Mouse (Mus musculus) kidney, embryonic 14.5 days (tissue): ENCODE results near the gene Sox13. TPM values are rescaled to one million over a fixed set of nuclear protein-coding genes. Genes with fewer than 3 reads are reported as not detected.
A peak's percentile ranks its signal among the peaks of the same experiment; 100 is the strongest.

Experiments used
- ATAC-seq: fragments of 200-750 bp; cut with Nextera tagmentation; 2 replicates; pipeline ENCODE4 v1.8.0; 2017; ENCODE audit warnings: moderate number of reproducible peaks, mild to moderate bottlenecking, moderate TSS enrichment, moderate library complexity; ENCODE audit not compliant: low FRiP score, low TSS enrichment
- H3K27ac ChIP-seq: fragments of 300-500 bp; sonication (generic); 2 replicates; pipeline ENCODE4 v1.5.1; 2014; ENCODE audit warnings: low read depth, mild to moderate bottlenecking, low read length, moderate library complexity, mixed read lengths
- H3K27me3 ChIP-seq: fragments of 300-500 bp; sonication (generic); 2 replicates; pipeline ENCODE4 v1.6.1; 2014; ENCODE audit warnings: mild to moderate bottlenecking, low read length; ENCODE audit not compliant: control insufficient read depth, insufficient read depth
- H3K36me3 ChIP-seq: fragments of 300-500 bp; sonication (generic); 2 replicates; pipeline ENCODE4 v1.6.1; 2014; ENCODE audit warnings: low read length, mixed read lengths; ENCODE audit not compliant: control insufficient read depth, insufficient read depth
- H3K4me1 ChIP-seq: fragments of 300-500 bp; sonication (generic); 2 replicates; pipeline ENCODE4 v1.6.1; 2014; ENCODE audit warnings: low read length, mixed read lengths; ENCODE audit not compliant: control insufficient read depth, insufficient read depth
- H3K4me2 ChIP-seq: fragments of 300-500 bp; sonication (generic); replicated peaks from 2 replicates; pipeline ENCODE4 v1.6.1; 2014; ENCODE audit warnings: low read depth, mild to moderate bottlenecking, low read length
- H3K4me3 ChIP-seq: fragments of 300-500 bp; sonication (generic); 2 replicates; pipeline ENCODE4 v1.5.1; 2014; ENCODE audit warnings: mild to moderate bottlenecking, low read length
- H3K9ac ChIP-seq: fragments of 300-500 bp; sonication (generic); 2 replicates; pipeline ENCODE4 v1.6.1; 2014; ENCODE audit warnings: low read depth, mild to moderate bottlenecking, low read length, moderate library complexity
- H3K9me3 ChIP-seq: fragments of 300-500 bp; sonication (generic); 2 replicates; pipeline ENCODE4 v1.6.1; 2016; ENCODE audit warnings: low read length; ENCODE audit not compliant: control insufficient read depth
- WGBS: fragments of 180-500 bp; shearing (Covaris S2); extraction: QIAGEN DNeasy Blood & Tissue Kit; methylation state at CpG from one replicate; pipeline ENCODE4 v1.1.7; 2014; 5-methylcytosine and 5-hydroxymethylcytosine counted together
- polyA plus RNA-seq: library from polyadenylated mRNA; unstranded; fragments of >200 nt; fragmentation: Nextera tagmentation; extraction: Ambion mirVana; gene quantifications from 2 replicates; pipeline ENCODE4 v1.2.1, GENCODE M21; 2014

Gene Sox13
- polyA plus RNA-seq, 1 experiment from 2014 or later = 16.2 TPM

DNA sequence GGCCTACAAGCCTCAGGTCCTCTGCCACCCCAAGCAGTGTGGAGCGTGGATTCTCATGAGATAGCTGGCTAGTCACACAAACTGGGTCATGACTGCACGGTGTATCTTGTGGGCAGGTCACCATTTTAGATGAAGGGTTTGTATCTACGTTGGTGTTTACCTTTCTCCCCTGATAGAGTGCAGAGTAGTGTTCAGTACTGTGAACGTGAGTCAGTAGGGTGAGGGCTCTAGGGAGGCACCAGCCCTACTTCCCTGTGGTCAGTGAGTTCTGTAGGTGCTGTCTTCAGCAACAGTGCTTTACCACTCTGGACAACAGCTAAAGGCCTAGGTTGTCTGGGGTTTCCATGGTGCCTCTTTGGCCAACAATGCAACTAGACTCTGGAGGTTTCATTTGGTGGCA, 20.2 kb downstream of the Sox13 start:
- Histone ChIP-seq H3K27me3 (no peaks in the 10 kb centered on the region), H3K9ac (no peak overlapping the region), H3K4me3 (no peak overlapping the region), H3K4me2 (no peak overlapping the region), H3K36me3 (no peaks in the 10 kb centered on the region), H3K9me3 (no peaks in the 10 kb centered on the region), H3K4me1 (peaks cover 15% of the 10 kb centered on the region), H3K27ac (no peak overlapping the region)
- no peak for ATAC-seq
- WGBS = 84% methylated on average over 4 of the region's 4 CpGs

DNA sequence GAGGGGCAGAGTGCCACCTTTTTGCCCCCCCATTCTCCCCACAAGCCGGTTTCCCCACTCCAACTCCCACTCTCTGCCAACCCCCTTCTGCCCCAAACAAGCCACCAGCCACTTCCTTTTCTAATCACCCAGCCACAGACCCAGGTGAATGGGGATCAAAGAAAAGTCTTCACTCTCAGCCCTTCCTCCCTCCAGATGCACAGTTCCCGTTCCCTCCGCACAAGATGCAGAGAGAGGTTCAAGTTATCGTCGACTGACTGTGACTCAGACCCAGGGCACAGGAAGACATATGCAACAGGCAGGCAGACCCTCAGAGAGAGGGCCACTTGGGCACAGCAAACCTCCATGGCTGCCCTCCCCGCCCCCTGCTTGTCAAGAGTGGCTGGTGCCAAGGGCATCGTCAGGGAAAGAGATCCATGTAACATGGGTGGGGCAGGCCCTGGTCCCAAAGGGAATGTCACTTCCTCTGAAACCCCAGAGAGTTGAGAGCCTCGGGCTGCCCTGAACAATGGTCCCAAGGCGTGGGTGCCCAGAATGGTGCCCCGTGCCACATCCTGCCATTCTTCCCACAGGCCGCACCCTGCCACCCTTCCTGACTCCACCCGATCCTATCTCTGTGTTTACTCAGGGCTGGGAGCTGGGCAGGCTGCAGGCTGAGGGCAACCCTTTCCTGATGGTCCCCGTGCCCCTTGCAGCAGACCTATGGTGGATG, 24.0 kb downstream of the Sox13 start:
- Histone ChIP-seq H3K36me3 (no peaks in the 10 kb centered on the region), H3K4me2 (no peak overlapping the region), H3K9ac (no peak overlapping the region), H3K4me3 (no peak overlapping the region), H3K27ac (no peak overlapping the region), H3K27me3 (no peaks in the 10 kb centered on the region), H3K9me3 (no peaks in the 10 kb centered on the region), H3K4me1 (peaks cover 19% of the 10 kb centered on the region)
- WGBS = 57% methylated on average over 13 of the region's 13 CpGs
- no peak for ATAC-seq

DNA sequence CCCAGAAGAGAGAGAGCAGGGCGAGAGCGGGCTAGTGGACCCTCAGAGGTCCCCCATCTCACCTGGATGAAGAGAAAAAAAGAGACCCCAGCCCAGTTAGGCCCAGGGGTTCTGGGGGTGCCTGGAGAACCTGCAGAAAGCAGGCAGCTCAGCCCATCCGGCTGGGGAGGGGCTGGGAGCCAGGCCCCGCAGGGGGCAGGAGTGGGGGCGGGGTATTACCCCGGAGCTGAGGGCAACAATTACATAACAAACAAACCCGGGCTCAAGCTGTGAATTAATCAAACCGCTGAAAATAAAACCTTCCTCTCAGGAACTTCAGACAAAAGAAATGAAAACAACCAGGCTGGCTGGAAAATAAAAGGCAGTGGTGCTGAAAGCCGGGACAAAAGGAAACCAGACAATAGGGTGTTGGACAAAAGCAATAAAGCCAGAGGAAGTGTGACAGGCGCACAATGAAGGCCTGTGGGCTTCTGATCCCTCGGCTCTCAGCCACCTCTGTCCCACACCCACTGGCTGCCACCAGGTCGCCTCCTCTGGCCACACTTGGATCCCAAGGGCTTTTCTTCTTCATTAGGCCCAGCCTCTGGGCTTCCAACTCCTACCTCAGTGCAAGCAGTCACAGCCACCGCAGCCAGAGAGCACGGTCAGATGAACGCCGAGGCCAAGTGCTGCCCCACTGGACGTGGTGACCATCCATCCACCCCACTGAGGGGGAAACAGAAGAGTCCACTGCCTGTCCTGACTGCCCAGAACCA, 26.5 kb downstream of the Sox13 start:
- Histone ChIP-seq H3K9me3 (no peaks in the 10 kb centered on the region), H3K9ac (peak overlapping the region; percentile 40), H3K4me1 (peaks cover 19% of the 10 kb centered on the region), H3K27ac (peak overlapping the region; percentile 92), H3K27me3 (no peaks in the 10 kb centered on the region), H3K4me3 (no peak overlapping the region), H3K4me2 (peak overlapping the region; percentile 24; the same call in 1 of the 2 replicates), H3K36me3 (peaks cover 3% of the 10 kb centered on the region; the same call in 1 of the 2 replicates)
- peak; percentile 79 for ATAC-seq
- 8% methylated on average over 17 of the region's 17 CpGs for WGBS

DNA sequence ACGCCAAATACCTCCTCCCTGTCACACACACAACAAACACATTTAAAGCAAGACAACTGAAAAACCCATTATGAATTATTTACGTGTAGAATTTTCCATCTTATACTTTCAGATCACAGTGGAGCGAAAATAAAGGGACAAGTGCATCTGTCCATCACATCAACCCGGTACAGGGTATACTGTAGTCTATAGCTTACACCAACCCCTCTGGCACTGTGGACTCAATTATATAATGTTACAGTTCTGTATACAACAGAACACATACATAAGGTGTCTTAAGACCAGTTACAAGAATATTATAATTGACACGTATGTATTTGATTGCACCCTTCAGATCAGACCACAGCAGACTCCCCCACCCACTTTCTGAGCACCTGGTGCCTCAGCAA, 27.1 kb downstream of the Sox13 start:
- no peak overlapping the region for H3K4me3 ChIP-seq
- peaks cover 9% of the 10 kb centered on the region; the same call in 1 of the 2 replicates for H3K36me3 ChIP-seq
- WGBS = 72% methylated on average over 5 of the region's 5 CpGs
- peak overlapping the region; percentile 40; the same call in 1 of the 2 replicates for H3K9ac ChIP-seq
- peak; percentile 38 for ATAC-seq
- peak overlapping the region; percentile 24; the same call in 1 of the 2 replicates for H3K4me2 ChIP-seq
- H3K27ac ChIP-seq = peak overlapping the region; percentile 92
- H3K4me1 ChIP-seq = peaks cover 19% of the 10 kb centered on the region
- H3K9me3 ChIP-seq = no peaks in the 10 kb centered on the region
- no peaks in the 10 kb centered on the region for H3K27me3 ChIP-seq

DNA sequence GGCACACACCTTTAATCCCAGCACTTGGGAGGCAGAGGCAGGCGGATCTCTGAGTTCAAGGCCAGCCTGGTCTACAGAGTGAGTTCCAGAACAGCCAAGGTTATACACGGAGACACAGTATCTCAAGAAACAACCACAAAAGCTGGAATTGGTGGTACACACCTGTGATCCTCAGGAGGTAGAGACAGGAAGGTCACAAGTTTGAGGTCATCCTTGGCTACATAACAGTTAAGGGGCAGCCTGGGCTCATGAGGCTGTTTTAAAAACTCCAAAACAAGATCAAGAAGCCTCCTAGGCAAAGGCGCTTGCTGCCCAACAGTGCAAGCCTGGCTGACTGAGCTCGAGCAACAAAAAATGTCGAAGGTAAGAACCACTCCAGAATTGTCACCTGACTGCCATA, 27.5 kb downstream of the Sox13 start:
- Histone ChIP-seq H3K4me1 (peaks cover 19% of the 10 kb centered on the region), H3K36me3 (peaks cover 13% of the 10 kb centered on the region), H3K27me3 (no peaks in the 10 kb centered on the region), H3K9me3 (peaks cover 1% of the 10 kb centered on the region; the same call in 1 of the 2 replicates), H3K27ac (no peak overlapping the region), H3K9ac (no peak overlapping the region), H3K4me2 (no peak overlapping the region), H3K4me3 (no peak overlapping the region)
- WGBS = 93% methylated on average over 5 of the region's 5 CpGs
- ATAC-seq = no peak

DNA sequence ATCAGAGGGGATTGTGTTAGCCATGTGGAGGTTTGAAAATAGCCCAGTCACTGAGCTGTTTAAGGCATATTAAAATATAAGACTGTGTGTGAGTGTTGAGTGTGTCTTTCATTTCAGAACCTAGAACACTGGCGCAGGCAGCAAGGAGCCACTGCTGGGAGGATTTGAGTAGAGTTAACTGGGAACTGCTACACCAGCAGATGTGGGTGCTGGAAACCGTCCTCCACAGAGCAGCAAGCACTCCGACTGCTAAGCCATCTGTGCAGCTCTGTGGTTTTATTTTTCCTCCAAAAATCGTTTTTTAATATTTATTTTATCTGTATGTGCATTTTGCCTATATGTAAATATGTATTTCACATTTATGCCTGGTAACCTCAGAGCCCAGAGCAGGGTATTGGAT, 29.5 kb downstream of the Sox13 start:
- no peak overlapping the region for H3K4me3 ChIP-seq
- no peak overlapping the region for H3K27ac ChIP-seq
- no peak for ATAC-seq
- no peak overlapping the region for H3K9ac ChIP-seq
- H3K9me3 ChIP-seq = peaks cover 6% of the 10 kb centered on the region; the same call in 1 of the 2 replicates
- peaks cover 18% of the 10 kb centered on the region for H3K4me1 ChIP-seq
- WGBS = 77% methylated on average over 4 of the region's 4 CpGs
- no peaks in the 10 kb centered on the region for H3K27me3 ChIP-seq
- H3K4me2 ChIP-seq = no peak overlapping the region
- H3K36me3 ChIP-seq = peaks cover 32% of the 10 kb centered on the region

DNA sequence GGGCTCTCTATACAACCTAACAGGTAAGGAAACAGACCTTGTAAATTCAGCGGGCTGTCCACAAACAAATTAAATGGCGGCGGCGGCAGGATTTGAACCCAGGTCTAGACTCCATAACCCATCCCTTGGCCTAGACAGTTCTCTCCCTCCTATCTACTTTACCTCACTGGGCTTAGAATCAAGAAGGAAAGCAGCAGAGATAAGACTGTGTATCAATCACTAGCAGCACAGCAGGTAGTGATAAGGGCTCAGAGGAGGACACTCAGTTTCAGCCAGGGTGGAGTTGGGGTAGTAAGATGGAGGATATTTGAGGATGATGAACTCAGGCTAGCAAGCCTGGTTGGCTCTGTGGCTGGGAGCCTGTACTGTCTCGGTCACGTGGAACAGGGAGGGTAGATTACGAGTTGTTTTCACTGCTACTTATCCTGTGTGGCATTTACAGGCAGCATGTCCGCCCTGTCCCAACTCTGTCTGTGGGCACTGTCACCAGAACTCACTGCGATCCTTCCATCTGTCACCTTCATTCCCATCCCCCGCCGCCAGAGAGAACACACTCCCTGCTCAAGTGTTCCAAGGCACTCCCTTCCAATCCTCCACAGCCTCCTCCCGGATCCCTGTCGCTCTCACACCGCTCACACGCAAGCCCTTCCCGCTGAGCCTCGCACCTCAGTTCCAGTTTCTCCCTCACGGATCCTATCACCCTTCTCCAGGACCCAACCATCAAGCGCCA, 36.5 kb downstream of the Sox13 start:
- H3K27me3 ChIP-seq = no peaks in the 10 kb centered on the region
- H3K4me2 ChIP-seq = no peak overlapping the region
- no peaks in the 10 kb centered on the region for H3K4me1 ChIP-seq
- ATAC-seq = no peak
- H3K4me3 ChIP-seq = no peak overlapping the region
- WGBS = 68% methylated on average over 19 of the region's 19 CpGs
- H3K9me3 ChIP-seq = peaks cover 6% of the 10 kb centered on the region; the same call in 1 of the 2 replicates
- peaks cover 94% of the 10 kb centered on the region for H3K36me3 ChIP-seq
- no peak overlapping the region for H3K27ac ChIP-seq
- H3K9ac ChIP-seq = no peak overlapping the region

DNA sequence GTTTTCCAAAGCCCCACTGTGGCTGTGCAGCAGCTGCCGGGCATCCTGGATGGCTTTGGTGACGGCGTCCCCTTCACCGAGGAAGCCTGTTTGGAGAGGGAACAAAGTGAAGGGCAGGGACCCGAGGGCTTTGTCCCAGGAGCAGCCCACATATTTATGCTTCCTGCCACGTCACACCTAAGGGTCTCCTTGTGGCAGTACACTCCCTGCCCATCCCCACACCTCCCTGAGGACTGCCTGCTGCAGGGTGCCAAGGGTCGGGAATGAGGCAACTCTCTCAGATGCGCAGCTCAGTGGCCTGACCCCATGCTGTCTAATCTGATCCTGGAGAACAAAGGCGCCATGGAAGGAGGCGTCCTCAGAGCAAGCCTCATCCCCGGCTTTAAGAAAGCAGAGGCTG, 38.0 kb downstream of the Sox13 start:
- peaks cover 81% of the 10 kb centered on the region for H3K36me3 ChIP-seq
- no peaks in the 10 kb centered on the region for H3K9me3 ChIP-seq

More for the DNA sequence above, 38.0 kb downstream of the Sox13 start:
- Histone ChIP-seq H3K9ac (0 out of 2 replicates have a peak overlapping the region, but pooled peaks have one; percentile 4), H3K4me2 (no peak overlapping the region), H3K4me3 (no peak overlapping the region), H3K27ac (no peak overlapping the region), H3K27me3 (no peaks in the 10 kb centered on the region), H3K4me1 (no peaks in the 10 kb centered on the region)
- WGBS = 67% methylated on average over 11 of the region's 11 CpGs
- ATAC-seq = no peak
